Mouse (Mus musculus): ENCODE results near the gene AC131692.1.

DNA sequence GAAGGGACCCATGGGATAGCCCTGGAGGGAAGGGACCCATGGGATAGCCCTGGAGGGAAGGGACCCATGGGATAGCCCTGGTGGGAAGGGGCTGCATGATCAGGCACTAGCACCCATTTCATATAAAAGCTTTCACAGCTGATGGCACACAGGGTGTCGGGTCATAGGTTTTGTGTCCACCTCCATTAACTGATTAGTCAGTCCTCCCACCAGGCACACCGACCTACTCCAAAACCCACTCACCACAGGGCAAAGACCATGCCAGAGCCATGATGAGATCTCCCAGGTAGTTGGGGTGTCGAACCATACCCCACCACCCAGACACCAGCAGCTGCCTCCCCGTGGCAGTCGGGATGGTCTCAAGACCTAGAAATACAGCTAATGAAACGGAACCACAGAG, 31.1 kb upstream of the AC131692.1 start:
- TF ChIP-seq POLR2A (IDR thresholded peaks at IDR 0.05; ENCODE audit: insufficient read depth, low read length): no peak
- no peak for TF ChIP-seq CTCF (IDR thresholded peaks at IDR 0.05; ENCODE audit: low read depth, low read length)
- no peak for TF ChIP-seq EP300 (IDR thresholded peaks at IDR 0.05; ENCODE audit: insufficient read depth, low read depth, low read length)

Data from ES-Bruce4 (cell line).